Mouse (Mus musculus): ENCODE measurements around the gene Dclk1.

GRCm38 (mm10) chr3:55419334-55419733 is 177.2 kb downstream of the Dclk1 start:
- TF ChIP-seq CTCF (IDR thresholded peaks at IDR 0.05; ENCODE audit: control insufficient read depth, insufficient read depth, insufficient read length) (no peak), CEBPB (IDR thresholded peaks at IDR 0.05; ENCODE audit: low read depth) (no peak), USF1 (IDR thresholded peaks at IDR 0.05; ENCODE audit: low read depth) (no peak), MYOG (IDR thresholded peaks at IDR 0.05; ENCODE audit: control insufficient read depth, extremely low read depth, insufficient read length) (no peak)
